Mouse (Mus musculus): ENCODE data around the gene Bcar1. TPM values are rescaled to one million over a fixed set of nuclear protein-coding genes. Genes with fewer than 3 reads are reported as not detected.

Gene Bcar1
- 156 TPM for polyA plus RNA-seq (2021)

- no peak for ATAC-seq
- POLR2A ChIA-PET: interaction anchor here (1.0 to 10.1 kb wide), 2 partner anchors 11 to 32 kb away, joined by 3 to 99 read pairs; no protein-coding TSS in a partner anchor
- CTCF ChIA-PET: interaction anchor here (1.1 kb wide), 1 partner anchor 12 kb away, joined by 3 read pairs; no protein-coding TSS in a partner anchor
- no peak for TF ChIP-seq CTCF (IDR thresholded peaks at IDR 0.05)
- in situ Hi-C loops (cut with MboI; ENCODE audit: low pct_unique_long_range_greater_than_20kb): loop anchor here (25.0 kb wide), 1 partner anchor 957 kb away; no protein-coding TSS in a partner anchor
- no peaks in the 10 kb centered on the region for H3K27me3 ChIP-seq
- DNase-seq (ENCODE audit: low read depth, low spot score): no peak
Measured at GRCm38 (mm10) chr8:111743792-111744696, at the start of gene Bcar1. Gene Bcar1 (minus strand): TSS chr8:111743809.

- ATAC-seq (no peak), DNase-seq (ENCODE audit: low read depth, low spot score) (no peak)
- in situ Hi-C loops (cut with MboI; ENCODE audit: low pct_unique_long_range_greater_than_20kb): no loop called here
- H3K27me3 ChIP-seq: no peaks in the 10 kb centered on the region
- no peak for TF ChIP-seq CTCF (IDR thresholded peaks at IDR 0.05)
- POLR2A ChIA-PET: interaction anchor here (0.7 kb wide), 1 partner anchor 351 kb away, joined by 3 read pairs; no protein-coding TSS in a partner anchor
- CTCF ChIA-PET: no interaction called here
Measured at GRCm38 (mm10) chr8:111789639-111790038, 46.0 kb upstream of the Bcar1 start.

- no peak for TF ChIP-seq CTCF (IDR thresholded peaks at IDR 0.05)
- ChIA-PET POLR2A (no interaction called here), CTCF (no interaction called here)
- no peak for DNase-seq (ENCODE audit: low read depth, low spot score)
- no peak for ATAC-seq
- in situ Hi-C loops (cut with MboI; ENCODE audit: low pct_unique_long_range_greater_than_20kb): no loop called here
- no peaks in the 10 kb centered on the region for H3K27me3 ChIP-seq
Measured at GRCm38 (mm10) chr8:111789200-111789599, 45.6 kb upstream of the Bcar1 start.

GRCm38 (mm10) chr8:111788497-111788896 is 44.9 kb upstream of the Bcar1 start:
- in situ Hi-C loops (cut with MboI; ENCODE audit: low pct_unique_long_range_greater_than_20kb): no loop called here
- ChIA-PET POLR2A (no interaction called here), CTCF (interaction anchor here (0.8 kb wide), 1 partner anchor 34 kb away, joined by 3 read pairs; no protein-coding TSS in a partner anchor)
- TF ChIP-seq CTCF (IDR thresholded peaks at IDR 0.05): no peak
- DNase-seq (ENCODE audit: low read depth, low spot score) (no peak), ATAC-seq (no peak)
- no peaks in the 10 kb centered on the region for H3K27me3 ChIP-seq

- ChIA-PET CTCF (interaction anchor here (0.8 kb wide), 1 partner anchor 34 kb away, joined by 3 read pairs; no protein-coding TSS in a partner anchor), POLR2A (no interaction called here)
- H3K27me3 ChIP-seq: no peaks in the 10 kb centered on the region
- DNase-seq (ENCODE audit: low read depth, low spot score) (no peak), ATAC-seq (no peak)
- no peak for TF ChIP-seq CTCF (IDR thresholded peaks at IDR 0.05)
- in situ Hi-C loops (cut with MboI; ENCODE audit: low pct_unique_long_range_greater_than_20kb): no loop called here
Measured at GRCm38 (mm10) chr8:111788085-111788484, 44.5 kb upstream of the Bcar1 start.

- no peak for ATAC-seq
- H3K27me3 ChIP-seq: no peaks in the 10 kb centered on the region
- ChIA-PET POLR2A (interaction anchor here (0.5 kb wide), 1 partner anchor 816 kb away, joined by 5 read pairs; no protein-coding TSS in a partner anchor), CTCF (interaction anchor here (0.8 kb wide), 1 partner anchor 35 kb away, joined by 3 read pairs; no protein-coding TSS in a partner anchor)
- no peak for DNase-seq (ENCODE audit: low read depth, low spot score)
- in situ Hi-C loops (cut with MboI; ENCODE audit: low pct_unique_long_range_greater_than_20kb): no loop called here
- TF ChIP-seq CTCF (IDR thresholded peaks at IDR 0.05): no peak
Measured at GRCm38 (mm10) chr8:111787683-111788082, 44.1 kb upstream of the Bcar1 start.

- no peak for TF ChIP-seq CTCF (IDR thresholded peaks at IDR 0.05)
- no peak for DNase-seq (ENCODE audit: low read depth, low spot score)
- no peaks in the 10 kb centered on the region for H3K27me3 ChIP-seq
- in situ Hi-C loops (cut with MboI; ENCODE audit: low pct_unique_long_range_greater_than_20kb): no loop called here
- CTCF ChIA-PET: no interaction called here
- POLR2A ChIA-PET: interaction anchor here (0.5 to 1.0 kb wide), 2 partner anchors 32 to 816 kb away, joined by 3 to 5 read pairs; no protein-coding TSS in a partner anchor
- ATAC-seq: no peak
Measured at GRCm38 (mm10) chr8:111786701-111787588, 43.3 kb upstream of the Bcar1 start.

- no peak for ATAC-seq
- ChIA-PET POLR2A (interaction anchor here (1.0 kb wide), 1 partner anchor 33 kb away, joined by 3 read pairs; no protein-coding TSS in a partner anchor), CTCF (no interaction called here)
- TF ChIP-seq CTCF (IDR thresholded peaks at IDR 0.05): no peak
- in situ Hi-C loops (cut with MboI; ENCODE audit: low pct_unique_long_range_greater_than_20kb): no loop called here
- H3K27me3 ChIP-seq: no peaks in the 10 kb centered on the region
- no peak for DNase-seq (ENCODE audit: low read depth, low spot score)
Measured at GRCm38 (mm10) chr8:111786116-111786515, 42.5 kb upstream of the Bcar1 start.

GRCm38 (mm10) chr8:111782671-111783394 is 39.2 kb upstream of the Bcar1 start:
- in situ Hi-C loops (cut with MboI; ENCODE audit: low pct_unique_long_range_greater_than_20kb): no loop called here

More at GRCm38 (mm10) chr8:111782671-111783394, 39.2 kb upstream of the Bcar1 start:
- ChIA-PET POLR2A (no interaction called here), CTCF (interaction anchor here (1.3 to 2.0 kb wide), 3 partner anchors 9 to 30 kb away, joined by 3 to 5 read pairs (median 4); no protein-coding TSS in a partner anchor)
- DNase-seq (ENCODE audit: low read depth, low spot score) (no peak), ATAC-seq (no peak)
- no peaks in the 10 kb centered on the region for H3K27me3 ChIP-seq
- TF ChIP-seq CTCF (IDR thresholded peaks at IDR 0.05): no peak

All from Patski (cell line).